Mouse (Mus musculus): ENCODE measurements around the gene Gipc3.

DNA sequence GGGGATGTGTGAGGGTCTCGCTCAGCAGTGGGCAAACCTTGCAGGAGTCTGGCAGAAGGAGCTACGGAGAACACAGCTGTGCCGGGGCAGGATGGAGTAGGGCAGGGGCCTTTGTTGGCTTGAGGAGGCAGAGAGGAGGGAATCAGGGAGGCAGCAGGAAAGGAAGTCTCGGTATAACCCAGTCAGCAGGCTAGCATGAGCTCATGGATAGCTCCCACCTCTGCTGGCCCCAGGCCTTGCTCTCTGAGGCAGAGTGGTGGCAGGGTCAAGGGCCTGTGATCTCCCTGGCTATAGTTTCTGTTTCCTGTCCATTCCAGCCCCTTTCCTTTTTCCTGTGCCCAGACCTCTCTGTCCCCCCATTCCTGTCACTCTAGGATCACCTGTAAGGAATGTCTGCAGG is 40.8 kb downstream of the Gipc3 start:
- no peak for TF ChIP-seq CTCF (IDR thresholded peaks at IDR 0.05; ENCODE audit: borderline replicate concordance, control insufficient read depth, extremely low read depth, insufficient read depth, low read length, poor library complexity)
- TF ChIP-seq POLR2A (IDR thresholded peaks at IDR 0.05; ENCODE audit: control insufficient read depth, extremely low read depth, insufficient read depth, low read length, poor library complexity): no peak

All from thymus, adult 2 months (tissue).